16 mouse cellular contexts compared by ENCODE assay signal in the genomic region with DNA sequence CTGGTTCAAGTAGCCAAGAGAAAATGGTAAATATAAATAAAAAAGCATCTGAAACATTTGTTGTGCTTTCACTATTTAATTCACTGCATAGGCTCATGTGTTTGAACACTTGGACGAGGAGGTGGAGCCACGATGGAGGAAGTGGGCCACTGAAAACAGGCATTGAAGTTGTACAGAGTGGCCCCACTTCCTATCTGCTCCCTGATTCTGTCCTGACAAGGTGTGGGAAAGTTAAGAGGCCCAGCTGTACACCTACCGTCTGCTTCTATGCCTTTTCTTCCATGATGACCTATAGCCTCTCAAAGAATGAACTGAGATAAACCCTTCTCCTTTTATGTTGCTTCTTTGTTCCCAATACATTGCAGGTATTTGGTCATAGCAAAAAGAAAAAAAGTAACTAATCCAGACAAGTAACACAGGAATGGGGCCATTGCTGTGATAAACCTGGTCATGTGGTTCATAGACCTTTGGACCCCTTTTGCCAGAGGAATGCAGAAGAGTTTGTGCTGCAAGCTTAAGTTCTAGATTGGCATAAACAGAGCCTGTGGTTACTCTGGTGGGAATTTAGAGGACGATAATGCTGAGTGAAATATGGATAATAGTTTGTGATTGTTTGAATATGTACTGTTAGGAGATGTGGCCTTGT. TPM values are rescaled to one million over a fixed set of nuclear protein-coding genes. Genes with fewer than 3 reads are reported as not detected.
"Had no signal": no experiment of that assay in that cellular context is flagged by ENCODE, and none has a peak within 500 bp of the region (broad histone marks: within the 10 kb centered on the region; RNA-seq: fewer than 3 reads in every experiment).

No protein-coding gene starts in this region.

- H3K27me3 ChIP-seq: liver, embryonic 13.5 days; lung, embryonic 15.5 days; megakaryocyte, embryonic 14.5 days; midbrain, embryonic 15.5 days; neural tube, embryonic 12.5 days had no signal

- H3K36me3 ChIP-seq: limb, embryonic 10.5 days; liver, embryonic 13.5 days; lung, embryonic 15.5 days; midbrain, embryonic 15.5 days; neural tube, embryonic 12.5 days had no signal

- H3K9me3 ChIP-seq: limb, embryonic 10.5 days; liver, embryonic 13.5 days; lung, embryonic 15.5 days; megakaryocyte, embryonic 14.5 days; midbrain, embryonic 15.5 days; neural tube, embryonic 12.5 days had no signal

- H3K4me2 ChIP-seq: liver, embryonic 13.5 days; lung, embryonic 15.5 days; midbrain, embryonic 11.5 days; midbrain, embryonic 15.5 days; neural tube, embryonic 12.5 days had no signal

- H3K27ac ChIP-seq: kidney, postnatal 0 days; layer of hippocampus, adult 2 months; limb, embryonic 10.5 days; liver, embryonic 13.5 days; lung, embryonic 15.5 days; macrophage; midbrain, embryonic 15.5 days; neural tube, embryonic 12.5 days had no signal

- H3K4me3 ChIP-seq: layer of hippocampus, adult 2 months; limb, embryonic 10.5 days; liver, embryonic 13.5 days; lung, embryonic 15.5 days; megakaryocyte, embryonic 14.5 days; midbrain, embryonic 15.5 days; neural tube, embryonic 12.5 days had no signal

- DNase-seq: liver, embryonic 13.5 days; liver, postnatal 0 days; lung, postnatal 14 days; thymus, postnatal 4 days had no signal

- H3K9ac ChIP-seq: liver, embryonic 13.5 days; liver, postnatal 0 days; lung, embryonic 15.5 days; midbrain, embryonic 15.5 days; neural tube, embryonic 12.5 days had no signal

- H3K4me1 ChIP-seq: limb, embryonic 10.5 days; liver, embryonic 13.5 days; lung, embryonic 15.5 days; megakaryocyte, embryonic 14.5 days; midbrain, embryonic 15.5 days; neural tube, embryonic 12.5 days had no signal

- ATAC-seq: hindbrain, embryonic 16.5 days; liver, postnatal 0 days; midbrain, embryonic 15.5 days had no signal

RNA-seq across cellular contexts. Expression of a gene that starts 23.6 kb away (rescaled TPM):
- total RNA-seq: monocyte, adult 5-6 weeks; neutrophil, adult 5-6 weeks had no signal
